Mouse (Mus musculus): ENCODE data around the gene Gm11172. TPM values are rescaled to one million over a fixed set of nuclear protein-coding genes. Genes with fewer than 3 reads are reported as not detected.

The Gm11172 gene
- total and polyA plus RNA-seq, 3 experiments, result not detected

DNA sequence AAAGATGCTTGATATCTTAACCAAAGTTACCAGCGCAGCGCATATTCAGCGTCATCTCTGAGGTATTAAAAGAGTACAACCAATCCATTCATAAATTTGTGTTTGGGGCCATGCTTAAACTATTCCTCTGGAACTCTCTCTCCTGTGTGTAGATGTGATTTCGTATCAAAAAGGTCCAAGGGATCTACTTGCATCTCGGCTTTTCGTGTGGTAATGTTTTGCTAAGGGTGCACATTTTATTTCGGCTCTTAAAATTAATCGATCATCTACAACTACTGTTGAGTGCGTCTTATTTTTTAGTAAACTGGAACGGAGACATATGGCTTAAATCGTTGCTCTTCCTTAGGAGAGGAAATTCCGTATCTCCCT, 21.8 kb downstream of the Gm11172 start:
- Histone ChIP-seq H3K27ac (ENCODE audit: insufficient read depth, low read depth) (no peak overlapping the region), H3K36me3 (replicated peaks in 1 of 2; ENCODE audit: control insufficient read depth in 1 of 2, insufficient read depth in 1 of 2, low read length in 1 of 2) (peaks cover 0 to 25% of the 10 kb centered on the region in 2 experiments), H3K4me3 (replicated peaks in 1 of 3; ENCODE audit: low read depth in 2 of 3, low read length in 2 of 3, poor library complexity in 1 of 3) (peak overlapping the region; percentile 74 to 99 (median 77)), H3K4me2 (ENCODE audit: insufficient read depth, low read depth, poor library complexity, severe bottlenecking) (peak overlapping the region; percentile 97), H3K79me2 (replicated peaks; ENCODE audit: control insufficient read depth, extremely low read depth, insufficient read depth, poor library complexity, severe bottlenecking) (peaks cover 9% of the 10 kb centered on the region; the same call in 1 of the 2 replicates), H3K27me3 (replicated peaks) (no peaks in the 10 kb centered on the region), H3K9ac (ENCODE audit: insufficient read depth, low read depth) (peak overlapping the region; percentile 96), H3K4me1 (ENCODE audit: control insufficient read depth in 1 of 2, insufficient read depth in 2 of 2) (peaks cover 21 to 44% of the 10 kb centered on the region in 2 experiments), H3K9me3 (replicated peaks; ENCODE audit: low read length) (peaks cover 3% of the 10 kb centered on the region)
- in situ Hi-C loops (cut with MboI; ENCODE audit: low pct_ligation_motif_present, low pct_unique_long_range_greater_than_20kb, low sequenced_read_pairs) (loop anchor here (5.0 kb wide), 1 partner anchor 42 kb away; the partner anchor contains the start of gene Prm3), dilution Hi-C loops (cut with MboI; ENCODE audit: extremely low pct_ligation_motif_present, extremely low pct_unique_long_range_greater_than_20kb, low sequenced_read_pairs) (no loop called here)
- no peak for DNase-seq (ENCODE audit: extremely low read depth)
- TF ChIP-seq CHD1 (IDR thresholded peaks at IDR 0.05; ENCODE audit: low read depth, low read length), result peak; percentile 94; the same call in 1 of the 2 replicates
- peak; percentile 72; the same call in 1 of the 2 replicates for TF ChIP-seq MYC (IDR thresholded peaks at IDR 0.05; ENCODE audit: low read depth, low read length)
- 0 out of 2 replicates have a peak, but pooled peaks have one; percentile 59 for TF ChIP-seq MAZ (IDR thresholded peaks at IDR 0.05; ENCODE audit: low read depth, low read length)
- peak; percentile 85 for TF ChIP-seq TBP (conservative IDR thresholded peaks at IDR 0.05; ENCODE audit: low read depth, low read length)
- peak; percentile 11; the same call in 1 of the 2 replicates for TF ChIP-seq SIN3A (IDR thresholded peaks at IDR 0.05; ENCODE audit: low read length)
- TF ChIP-seq POLR2AphosphoS2 (IDR thresholded peaks at IDR 0.05; ENCODE audit: low read depth, low read length), result no peak; the same call in 1 of the 2 replicates
- TF ChIP-seq E2F4 (IDR thresholded peaks at IDR 0.05; ENCODE audit: insufficient replicate concordance, low read depth, low read length), result no peak
- peak; percentile 77; the same call in 1 of the 2 replicates for TF ChIP-seq MAFK (IDR thresholded peaks at IDR 0.05; ENCODE audit: insufficient replicate concordance, low read length)
- TF ChIP-seq EP300 (IDR thresholded peaks at IDR 0.05; ENCODE audit: low read length), result peak; percentile 27; the same call in 1 of the 2 replicates
- 0 out of 2 replicates have a peak, but pooled peaks have one; percentile 32 for TF ChIP-seq JUND (conservative IDR thresholded peaks at IDR 0.05; ENCODE audit: low read depth, low read length)
- TF ChIP-seq MAX (IDR thresholded peaks at IDR 0.05; ENCODE audit: low read length), result no peak

DNA sequence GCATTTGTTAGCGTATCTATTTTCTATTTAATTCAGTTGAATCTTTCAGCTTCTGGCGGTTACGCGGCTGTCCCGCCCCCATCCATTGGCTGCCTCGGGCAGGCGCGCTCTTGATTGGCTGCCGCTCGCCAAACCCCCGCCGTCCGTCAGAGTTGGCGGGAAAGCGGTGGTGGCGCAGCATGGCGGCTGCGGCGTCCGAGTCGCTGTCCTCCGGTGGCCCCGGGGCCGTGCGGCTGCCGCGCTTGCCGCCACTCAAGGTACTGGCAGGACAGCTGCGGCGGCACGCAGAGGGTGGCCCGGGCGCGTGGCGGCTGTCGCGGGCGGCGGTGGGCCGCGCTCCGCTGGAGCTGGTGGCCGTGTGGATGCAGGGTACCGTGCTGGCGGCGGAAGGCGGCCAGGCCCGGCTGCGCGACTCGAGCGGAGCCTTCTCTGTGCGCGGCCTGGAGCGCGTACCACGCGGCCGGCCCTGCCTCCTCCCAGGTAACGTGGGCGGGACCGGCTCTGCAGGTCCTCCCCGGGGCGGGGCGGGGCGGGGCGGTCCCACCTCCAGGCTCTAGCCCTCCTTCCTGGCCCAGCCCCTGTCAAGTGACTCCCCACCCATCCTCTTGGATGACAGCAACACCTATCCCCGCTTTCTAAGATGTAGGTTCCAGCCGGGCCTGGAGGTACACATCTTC, 22.3 kb downstream of the Gm11172 start, which contains the start of gene Rmi2:
Rmi2 (plus strand) TSS at position 149 of the 677 bp plus-strand sequence.
- DNase-seq (ENCODE audit: extremely low read depth), result peak; percentile 90
- Histone ChIP-seq H3K4me2 (ENCODE audit: insufficient read depth, low read depth, poor library complexity, severe bottlenecking) (peak within 1 kb of the TSS; percentile 97), H3K36me3 (replicated peaks in 1 of 2; ENCODE audit: control insufficient read depth in 1 of 2, insufficient read depth in 1 of 2, low read length in 1 of 2) (peaks cover 1 to 30% of the 10 kb centered on the region in 2 experiments), H3K27me3 (replicated peaks) (no peaks in the 10 kb centered on the region), H3K4me3 (replicated peaks in 1 of 3; ENCODE audit: low read depth in 2 of 3, low read length in 2 of 3, poor library complexity in 1 of 3) (peak within 1 kb of the TSS; percentile 74 to 99 (median 77)), H3K4me1 (ENCODE audit: control insufficient read depth in 1 of 2, insufficient read depth in 2 of 2) (peaks cover 21 to 44% of the 10 kb centered on the region in 2 experiments), H3K27ac (ENCODE audit: insufficient read depth, low read depth) (peak within 1 kb of the TSS; percentile 82), H3K9ac (ENCODE audit: insufficient read depth, low read depth) (peak within 1 kb of the TSS; percentile 96), H3K79me2 (replicated peaks; ENCODE audit: control insufficient read depth, extremely low read depth, insufficient read depth, poor library complexity, severe bottlenecking) (peaks cover 9% of the 10 kb centered on the region; the same call in 1 of the 2 replicates), H3K9me3 (replicated peaks; ENCODE audit: low read length) (peaks cover 3% of the 10 kb centered on the region)
- dilution Hi-C loops (cut with MboI; ENCODE audit: extremely low pct_ligation_motif_present, extremely low pct_unique_long_range_greater_than_20kb, low sequenced_read_pairs), result no loop called here
- in situ Hi-C loops (cut with MboI; ENCODE audit: low pct_ligation_motif_present, low pct_unique_long_range_greater_than_20kb, low sequenced_read_pairs), result loop anchor here (5.0 kb wide), 1 partner anchor 43 kb away; the partner anchor contains the start of gene Prm3
- no peak for TF ChIP-seq ZNF384 (IDR thresholded peaks at IDR 0.05; ENCODE audit: low read depth, low read length)
- TF ChIP-seq NRF1 (IDR thresholded peaks at IDR 0.05; ENCODE audit: low read depth, low read length), result peak; percentile 61
- TF ChIP-seq MAX (IDR thresholded peaks at IDR 0.05; ENCODE audit: low read length), result peak; percentile 94
- TF ChIP-seq SIN3A (IDR thresholded peaks at IDR 0.05; ENCODE audit: low read length), result peak; percentile 89
- no peak for TF ChIP-seq GABPA (IDR thresholded peaks at IDR 0.05; ENCODE audit: insufficient replicate concordance, low read depth, low read length)
- 0 out of 2 replicates have a peak, but pooled peaks have one; percentile 9 for TF ChIP-seq MAZ (IDR thresholded peaks at IDR 0.05; ENCODE audit: low read depth, low read length)
- peak; percentile 93 for TF ChIP-seq MXI1 (IDR thresholded peaks at IDR 0.05; ENCODE audit: low read depth, low read length)
- TF ChIP-seq IRF4 (IDR thresholded peaks at IDR 0.05; ENCODE audit: low read depth, low read length), result peak; percentile 27; the same call in 1 of the 2 replicates
- TF ChIP-seq MEF2A (IDR thresholded peaks at IDR 0.05; ENCODE audit: borderline replicate concordance, low read depth, low read length), result peak; percentile 46; the same call in 1 of the 2 replicates
- TF ChIP-seq POLR2A (IDR thresholded peaks at IDR 0.05; ENCODE audit: low read depth, low read length), result peak; percentile 82
- no peak for TF ChIP-seq USF1 (IDR thresholded peaks at IDR 0.05; ENCODE audit: low read depth, low read length)
- no peak for TF ChIP-seq USF2 (conservative IDR thresholded peaks at IDR 0.05; ENCODE audit: low read depth, low read length)
- peak; percentile 90 for TF ChIP-seq ZMIZ1 (IDR thresholded peaks at IDR 0.05; ENCODE audit: low read depth, low read length)
- no peak for TF ChIP-seq ZKSCAN1 (IDR thresholded peaks at IDR 0.05; ENCODE audit: borderline replicate concordance, low read depth, low read length)
- peak; percentile 33 for TF ChIP-seq HCFC1 (IDR thresholded peaks at IDR 0.05; ENCODE audit: low read depth, low read length)
- peak; percentile 84 for TF ChIP-seq NELFE (IDR thresholded peaks at IDR 0.05; ENCODE audit: low read depth, low read length)
- TF ChIP-seq KAT2A (IDR thresholded peaks at IDR 0.05; ENCODE audit: insufficient replicate concordance, low read length), result 0 out of 2 replicates have a peak, but pooled peaks have one; percentile 62
- TF ChIP-seq POLR2AphosphoS2 (IDR thresholded peaks at IDR 0.05; ENCODE audit: low read depth, low read length), result no peak
- peak; percentile 97 for TF ChIP-seq E2F4 (IDR thresholded peaks at IDR 0.05; ENCODE audit: insufficient replicate concordance, low read depth, low read length)
- no peak; the same call in 1 of the 2 replicates for TF ChIP-seq ELF1 (IDR thresholded peaks at IDR 0.05; ENCODE audit: low read depth, low read length)
- TF ChIP-seq CHD2 (IDR thresholded peaks at IDR 0.05; ENCODE audit: low read length), result peak; percentile 57
- peak; percentile 62 for TF ChIP-seq TCF12 (IDR thresholded peaks at IDR 0.05; ENCODE audit: low read depth, low read length)
- peak; percentile 22; the same call in 1 of the 2 replicates for TF ChIP-seq CHD1 (IDR thresholded peaks at IDR 0.05; ENCODE audit: low read depth, low read length)

Data from CH12.LX (cell line).